Mouse (Mus musculus) liver, adult 2 months (tissue): ENCODE measurements around the gene Sept14. TPM values are rescaled to one million over a fixed set of nuclear protein-coding genes. Genes with fewer than 3 reads are reported as not detected.

Experiments
- DNase-seq: peaks from one replicate; pipeline ENCODE4 v3.0.0-alpha.2; 2011; ENCODE audit warnings: low read depth, low spot score; ENCODE audit errors: extremely low read depth
- H3K27ac ChIP-seq: fragments of 200-500 bp; replicated peaks from 2 replicates; pipeline ENCODE4 v1.5.1; 2012; ENCODE audit warnings: low read depth, mild to moderate bottlenecking, control low read depth, inconsistent platforms, low read length; ENCODE audit not compliant: insufficient read depth
- H3K27me3 ChIP-seq: fragments of 200-500 bp; 2 replicates; pipeline ENCODE4 v1.6.1; 2012; ENCODE audit warnings: mild to moderate bottlenecking, moderate library complexity, low read length, inconsistent platforms; ENCODE audit not compliant: control insufficient read depth, insufficient read depth
- H3K36me3 ChIP-seq: fragments of 200-500 bp; 2 replicates; pipeline ENCODE4 v1.6.1; 2012; ENCODE audit warnings: low read length, inconsistent platforms; ENCODE audit not compliant: control insufficient read depth, insufficient read depth
- H3K4me1 ChIP-seq: fragments of 200-500 bp; 2 replicates; pipeline ENCODE4 v1.6.1; 2011; ENCODE audit warnings: low read length; ENCODE audit not compliant: control insufficient read depth, insufficient read depth
- H3K4me3 ChIP-seq: fragments of 200-500 bp; 2 replicates; pipeline ENCODE4 v1.5.1; 2011; ENCODE audit warnings: low read depth, mild to moderate bottlenecking, control low read depth, low read length, moderate library complexity; ENCODE audit not compliant: insufficient read depth
- H3K79me2 ChIP-seq: fragments of 200-500 bp; 2 replicates; pipeline ENCODE4 v1.6.1; 2012; ENCODE audit warnings: inconsistent platforms, mild to moderate bottlenecking, low read length, moderate library complexity; ENCODE audit not compliant: control insufficient read depth, insufficient read depth
- H3K9ac ChIP-seq: fragments of 200-500 bp; 2 replicates; pipeline ENCODE4 v1.6.1; 2012; ENCODE audit warnings: low read depth, mild to moderate bottlenecking, control low read depth, inconsistent platforms, low read length
- CTCF ChIP-seq: fragments of 200-500 bp; IDR thresholded peaks from 2 replicates; pipeline ENCODE4 v1.5.1; 2011; ENCODE audit warnings: low read depth, low read length, control low read depth
- POLR2A ChIP-seq: fragments of 200-500 bp; IDR thresholded peaks from 2 replicates; pipeline ENCODE4 v1.6.1; 2011; ENCODE audit warnings: low read length, control low read depth; ENCODE audit not compliant: insufficient read depth; ENCODE audit errors: extremely low read depth
- WGBS: fragments of 180-500 bp; shearing (Covaris S2); methylation state at CpG from one replicate; pipeline ENCODE4 v1.1.7; 2018; 5-methylcytosine and 5-hydroxymethylcytosine counted together
- polyA plus RNA-seq: library from polyadenylated mRNA; depleted of rRNA; stranded (reverse); fragments of >200 nt; gene quantifications from 2 replicates; pipeline ENCODE4 v1.2.3, GENCODE M21; 2012; rRNA removed
- total RNA-seq: library from RNA; depleted of rRNA; stranded (reverse); fragments of >200 nt; gene quantifications from 2 replicates; pipeline ENCODE4 v1.2.3, GENCODE M21; 2014; rRNA removed

Gene Sept14
- total and polyA plus RNA-seq, 2 experiments: not detected

GRCm38 (mm10) chr5:129667851-129668250 lies 40.5 kb downstream of the Sept14 start:
- H3K9ac ChIP-seq: no peak overlapping the region
- H3K4me1 ChIP-seq: 0 out of 2 replicates have a peak, but pooled peaks cover 3% of the 10 kb centered on the region
- no peaks in the 10 kb centered on the region for H3K27me3 ChIP-seq
- no peaks in the 10 kb centered on the region for H3K36me3 ChIP-seq
- H3K27ac ChIP-seq: no peak overlapping the region
- no peak for TF ChIP-seq POLR2A
- no peak for TF ChIP-seq CTCF
- H3K79me2 ChIP-seq: peaks cover 10% of the 10 kb centered on the region; the same call in 1 of the 2 replicates
- no peak for DNase-seq
- no peak overlapping the region for H3K4me3 ChIP-seq
- WGBS: 84% methylated on average over 4 of the region's 4 CpGs

- H3K9ac ChIP-seq: no peak overlapping the region
- no peak overlapping the region for H3K27ac ChIP-seq
- WGBS: 94% methylated on average over 10 of the region's 10 CpGs
- H3K27me3 ChIP-seq: no peaks in the 10 kb centered on the region
- TF ChIP-seq POLR2A (no peak), CTCF (no peak)
- DNase-seq: no peak
- 0 out of 2 replicates have a peak, but pooled peaks cover 3% of the 10 kb centered on the region for H3K4me1 ChIP-seq
- no peaks in the 10 kb centered on the region for H3K36me3 ChIP-seq
- H3K79me2 ChIP-seq: peaks cover 12% of the 10 kb centered on the region; the same call in 1 of the 2 replicates
- no peak overlapping the region for H3K4me3 ChIP-seq
Observed at GRCm38 (mm10) chr5:129666271-129666909, 41.9 kb downstream of the Sept14 start.

- H3K9ac ChIP-seq: no peak overlapping the region
- H3K79me2 ChIP-seq: peaks cover 12% of the 10 kb centered on the region; the same call in 1 of the 2 replicates
- H3K4me1 ChIP-seq: no peaks in the 10 kb centered on the region
- 95% methylated on average over 5 of the region's 5 CpGs for WGBS
- no peak overlapping the region for H3K27ac ChIP-seq
- no peak overlapping the region for H3K4me3 ChIP-seq
- no peak for TF ChIP-seq CTCF
- TF ChIP-seq POLR2A: no peak
- peaks cover 5% of the 10 kb centered on the region; the same call in 1 of the 2 replicates for H3K36me3 ChIP-seq
- no peak for DNase-seq
- H3K27me3 ChIP-seq: no peaks in the 10 kb centered on the region
Observed at GRCm38 (mm10) chr5:129664090-129664489, 44.2 kb downstream of the Sept14 start.

GRCm38 (mm10) chr5:129657931-129658330 lies 50.4 kb downstream of the Sept14 start:
- no peak overlapping the region for H3K4me3 ChIP-seq

GRCm38 (mm10) chr5:129657016-129657415 lies 51.3 kb downstream of the Sept14 start:
- TF ChIP-seq POLR2A (no peak), CTCF (no peak)
- no peak overlapping the region for H3K4me3 ChIP-seq
- no peak overlapping the region for H3K27ac ChIP-seq
- H3K27me3 ChIP-seq: no peaks in the 10 kb centered on the region
- H3K36me3 ChIP-seq: peaks cover 28% of the 10 kb centered on the region
- whole genome bisulfite sequencing: 96% methylated on average over 10 of the region's 10 CpGs
- H3K4me1 ChIP-seq: no peaks in the 10 kb centered on the region
- no peak for DNase-seq
- no peaks in the 10 kb centered on the region for H3K79me2 ChIP-seq
- no peak overlapping the region for H3K9ac ChIP-seq

More at GRCm38 (mm10) chr5:129657931-129658330, 50.4 kb downstream of the Sept14 start:
- Histone ChIP-seq H3K27me3 (no peaks in the 10 kb centered on the region), H3K9ac (no peak overlapping the region), H3K36me3 (peaks cover 28% of the 10 kb centered on the region), H3K79me2 (peaks cover 3% of the 10 kb centered on the region; the same call in 1 of the 2 replicates), H3K4me1 (no peaks in the 10 kb centered on the region), H3K27ac (no peak overlapping the region)
- no peak for DNase-seq
- WGBS: 93% methylated on average over 15 of the region's 15 CpGs
- no peak for TF ChIP-seq CTCF
- TF ChIP-seq POLR2A: no peak

- TF ChIP-seq CTCF: no peak
- Histone ChIP-seq H3K4me3 (no peak overlapping the region), H3K27me3 (no peaks in the 10 kb centered on the region), H3K79me2 (no peaks in the 10 kb centered on the region), H3K27ac (no peak overlapping the region), H3K36me3 (no peaks in the 10 kb centered on the region), H3K9ac (no peak overlapping the region), H3K4me1 (no peaks in the 10 kb centered on the region)
- no peak for DNase-seq
- 96% methylated on average over 5 of the region's 5 CpGs for WGBS
Observed at GRCm38 (mm10) chr5:129650858-129651257, 57.5 kb downstream of the Sept14 start.

Other genes with a start within 250 kb of the Sept14 start
- gene Sfswap, start 207.3 kb downstream of the Sept14 start, total RNA-seq: 18.9 and 19.3 TPM in 2 replicates
- gene Sfswap, start 207.3 kb downstream of the Sept14 start, polyA plus RNA-seq: 21.3 and 32.9 TPM in 2 replicates
- gene Mmp17, start 124.3 kb downstream of the Sept14 start, total RNA-seq: 0.09 and 0.20 TPM in 2 replicates
- 0.26 and 0.31 TPM in 2 replicates for gene Mmp17, start 124.3 kb downstream of the Sept14 start, polyA plus RNA-seq
- gene Zfp11, start 38.4 kb downstream of the Sept14 start, total RNA-seq: 0.74 TPM in 2 replicates
- gene Zfp11, start 38.4 kb downstream of the Sept14 start, polyA plus RNA-seq: 0.58 and 0.61 TPM in 2 replicates
- gene Mrps17, start 7.0 kb upstream of the Sept14 start, total RNA-seq: 55.5 and 60.8 TPM in 2 replicates
- 78.0 and 94.6 TPM in 2 replicates for gene Mrps17, start 7.0 kb upstream of the Sept14 start, polyA plus RNA-seq
- gene Nipsnap2, start 16.6 kb upstream of the Sept14 start, total RNA-seq: 15.0 and 15.2 TPM in 2 replicates
- 10.8 and 15.0 TPM in 2 replicates for gene Nipsnap2, start 16.6 kb upstream of the Sept14 start, polyA plus RNA-seq
- 4.1 and 9.8 TPM in 2 replicates for gene Psph, start 78.9 kb upstream of the Sept14 start, total RNA-seq
- 8.3 and 11.0 TPM in 2 replicates for gene Psph, start 78.9 kb upstream of the Sept14 start, polyA plus RNA-seq
- 5.8 and 6.0 TPM in 2 replicates for gene Sumf2, start 138.5 kb upstream of the Sept14 start, total RNA-seq
- 8.9 and 10.2 TPM in 2 replicates for gene Sumf2, start 138.5 kb upstream of the Sept14 start, polyA plus RNA-seq
- gene Chchd2, start 179.0 kb upstream of the Sept14 start, total RNA-seq: 1,393 and 1,612 TPM in 2 replicates
- gene Chchd2, start 179.0 kb upstream of the Sept14 start, polyA plus RNA-seq: 1,062 and 1,287 TPM in 2 replicates
- 5.1 and 5.8 TPM in 2 replicates for gene Zbed5, start 187.2 kb upstream of the Sept14 start, total RNA-seq
- gene Zbed5, start 187.2 kb upstream of the Sept14 start, polyA plus RNA-seq: 0.62 TPM in 2 replicates
- gene Phkg1, start 190.0 kb upstream of the Sept14 start, total RNA-seq: 0.13 and 0.28 TPM in 2 replicates
- 0.07 and 0.15 TPM in 2 replicates for gene Phkg1, start 190.0 kb upstream of the Sept14 start, polyA plus RNA-seq
- 0.54 and 2.2 TPM in 2 replicates for gene Nupr1l, start 200.0 kb upstream of the Sept14 start, total RNA-seq
- gene Nupr1l, start 200.0 kb upstream of the Sept14 start, polyA plus RNA-seq: 1.2 and 2.2 TPM in 2 replicates
- gene Vkorc1l1, start 233.5 kb upstream of the Sept14 start, total RNA-seq: 20.3 and 24.3 TPM in 2 replicates
- 14.4 and 14.6 TPM in 2 replicates for gene Vkorc1l1, start 233.5 kb upstream of the Sept14 start, polyA plus RNA-seq